In the genomic region with DNA sequence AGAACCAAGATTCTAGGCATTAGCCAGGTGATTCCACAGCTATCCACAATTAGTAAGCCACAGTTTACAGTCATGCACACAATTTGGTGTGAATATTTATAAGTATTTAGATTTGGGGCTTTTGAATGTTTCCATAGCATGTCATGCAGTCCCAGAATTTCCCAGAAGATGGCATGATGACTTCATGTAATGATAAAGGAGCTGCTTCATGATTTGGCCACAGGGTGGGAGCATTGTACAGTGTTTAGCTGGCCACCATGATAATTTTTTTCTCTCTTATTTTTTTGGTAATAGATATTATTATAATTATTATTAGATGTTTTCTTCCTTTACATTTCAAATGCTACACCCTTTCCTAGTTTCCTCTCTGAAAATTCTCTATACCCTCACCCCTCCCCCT, we compare ENCODE assay signal across 10 mouse cellular contexts.
A peak's percentile ranks its signal among the peaks of the same experiment; 100 is the strongest.
DNase-seq lines count a peak whose midpoint lies in the region; ATAC-seq and TF ChIP-seq lines count a peak whose summit lies in the region.
"Had no signal": no experiment of that assay in that cellular context is flagged by ENCODE, and none has a peak within 500 bp of the region (broad histone marks: within the 10 kb centered on the region; RNA-seq: fewer than 3 reads in every experiment).

No protein-coding gene starts in this region.

- no peaks in the 10 kb centered on the region for H3K9me3 ChIP-seq in heart, embryonic 11.5 days (replicated peaks; ENCODE audit: control insufficient read depth, low read length)
- H3K9me3 ChIP-seq: limb, embryonic 12.5 days had no signal

- no peak for TF ChIP-seq POLR2A in heart, adult 2 months (IDR thresholded peaks at IDR 0.05; ENCODE audit: insufficient read depth, low read depth, low read length)
- no peak for TF ChIP-seq POLR2A in lung, adult 2 months (IDR thresholded peaks at IDR 0.05; ENCODE audit: borderline replicate concordance, extremely low read depth, low read depth, low read length)

- no peak for ATAC-seq in heart, embryonic 11.5 days (replicated peaks; ENCODE audit: insufficient number of reproducible peaks, low FRiP score, low TSS enrichment)

- H3K4me1 ChIP-seq in heart, adult 2 months (ENCODE audit: control insufficient read depth, insufficient read depth, low read length): no peaks in the 10 kb centered on the region
- no peaks in the 10 kb centered on the region for H3K4me1 ChIP-seq in heart, embryonic 11.5 days (ENCODE audit: control insufficient read depth, insufficient read depth, low read length)
- H3K4me1 ChIP-seq in lung, adult 2 months (ENCODE audit: control insufficient read depth, insufficient read depth, low read length): no peaks in the 10 kb centered on the region
- H3K4me1 ChIP-seq: limb, embryonic 12.5 days had no signal

- intact Hi-C loops in heart, adult 2 months (cut with DNase I): loop anchor here (2.0 to 5.0 kb wide), 5 partner anchors 692 to 1247 kb away; no protein-coding TSS in a partner anchor
- intact Hi-C loops in gastrocnemius, adult 2 months (cut with DNase I): loop anchor here (2.0 to 10.0 kb wide), 3 partner anchors 735 to 1023 kb away; partner anchors contain the start of gene Rgma

- no peak overlapping the region for H3K27ac ChIP-seq in heart, adult 2 months
- H3K27ac ChIP-seq in heart, embryonic 11.5 days (ENCODE audit: low read depth, low read length): no peak overlapping the region
- no peak overlapping the region for H3K27ac ChIP-seq in gastrocnemius, adult 2 months
- H3K27ac ChIP-seq: limb, embryonic 12.5 days had no signal

- no peak overlapping the region for H3K4me3 ChIP-seq in heart, adult 2 months
- H3K4me3 ChIP-seq in heart, embryonic 11.5 days (ENCODE audit: low read depth, low read length): no peak overlapping the region
- no peak overlapping the region for H3K4me3 ChIP-seq in gastrocnemius, adult 2 months
- H3K4me3 ChIP-seq in lung, adult 2 months (replicated peaks; ENCODE audit: extremely low read depth, low read depth, low read length): no peak overlapping the region
- H3K4me3 ChIP-seq: limb, embryonic 12.5 days had no signal

- H3K79me2 ChIP-seq in heart, adult 2 months (replicated peaks; ENCODE audit: control insufficient read depth, insufficient read depth, low read length): no peaks in the 10 kb centered on the region

- no peak overlapping the region for H3K9ac ChIP-seq in heart, adult 2 months (ENCODE audit: low read depth, low read length)
- no peak overlapping the region for H3K9ac ChIP-seq in heart, embryonic 11.5 days (ENCODE audit: low read depth, low read length)
- H3K9ac ChIP-seq: limb, embryonic 12.5 days had no signal

- no peak for TF ChIP-seq EP300 in heart, adult 2 months (IDR thresholded peaks at IDR 0.05; ENCODE audit: insufficient read depth, low read depth, low read length)

- H3K36me3 ChIP-seq in heart, adult 2 months (ENCODE audit: control insufficient read depth, insufficient read depth, low read length): no peaks in the 10 kb centered on the region
- no peaks in the 10 kb centered on the region for H3K36me3 ChIP-seq in heart, embryonic 11.5 days (ENCODE audit: control insufficient read depth, insufficient read depth, low read length)
- H3K36me3 ChIP-seq: G1E; limb, embryonic 12.5 days had no signal

- TF ChIP-seq CTCF in heart, adult 2 months (IDR thresholded peaks at IDR 0.05): no peak; the same call in none of the 2 replicates
- peak; percentile 98; the same call in 1 of the 2 replicates for TF ChIP-seq CTCF in gastrocnemius, adult 2 months (IDR thresholded peaks at IDR 0.05)
- peak; percentile 43; the same call in 1 of the 2 replicates for TF ChIP-seq CTCF in lung, adult 2 months (IDR thresholded peaks at IDR 0.05; ENCODE audit: insufficient read depth, low read length)

- peak; percentile 15 to 36 for DNase-seq in heart, adult 2 months
- DNase-seq in Muller cell, postnatal 12 days (ENCODE audit: inconsistent ontology term): peak; percentile 39
- peak; percentile 50 to 76 for DNase-seq in cerebellum, postnatal 36 days
- DNase-seq in gastrocnemius, adult 2 months: peak; percentile 52
- peak; percentile 6 for DNase-seq in large intestine, adult 2 months (ENCODE audit: low read depth, low spot score)
- peak; percentile 42 for DNase-seq in lung, adult 2 months
- peak; percentile 24 for DNase-seq in right cerebral cortex, postnatal 25 days

- no peaks in the 10 kb centered on the region for H3K27me3 ChIP-seq in heart, adult 2 months (ENCODE audit: control insufficient read depth, insufficient read depth, low read length)
- no peaks in the 10 kb centered on the region for H3K27me3 ChIP-seq in heart, embryonic 11.5 days (ENCODE audit: control insufficient read depth, insufficient read depth, low read length)
- H3K27me3 ChIP-seq: limb, embryonic 12.5 days had no signal

- no peak overlapping the region for H3K4me2 ChIP-seq in heart, embryonic 11.5 days
- H3K4me2 ChIP-seq: limb, embryonic 12.5 days had no signal

Comparison
In these comparisons a context has a peak if more than half of its experiments do, and no peak if none do; other contexts are left out.
1. DNase-seq: peak in every context shown above with its lines; median percentile 63 in cerebellum, postnatal 36 days; 52 in gastrocnemius, adult 2 months; 42 in lung, adult 2 months; 39 in Muller cell, postnatal 12 days; 26 in heart, adult 2 months; 24 in right cerebral cortex, postnatal 25 days; 6 in large intestine, adult 2 months.